Mouse (Mus musculus) forebrain, embryonic 14.5 days (tissue): ENCODE results near the gene Cyp3a11. TPM values are rescaled to one million over a fixed set of nuclear protein-coding genes. Genes with fewer than 3 reads are reported as not detected.
"Not testable (repeated sequence)": the region's sequence is repeated elsewhere in the genome, so short reads cannot be mapped to it uniquely, and the experiment has no call there.

Source experiments
- ATAC-seq: fragments of 200-750 bp; cut with Nextera tagmentation; 2 replicates; pipeline ENCODE4 v1.8.0; 2017; ENCODE audit warnings: mild to moderate bottlenecking, moderate library complexity
- DNase-seq: peaks from one replicate; pipeline ENCODE4 v3.0.0-alpha.2; 2015; ENCODE audit warnings: low spot score
- H3K27ac ChIP-seq: fragments of 300-500 bp; sonication (generic); 2 replicates; pipeline ENCODE4 v1.5.1; 2014; ENCODE audit warnings: low read depth, mild to moderate bottlenecking, control low read depth, low read length, moderate library complexity
- H3K27me3 ChIP-seq: fragments of 300-500 bp; sonication (generic); replicated peaks from 2 replicates; pipeline ENCODE4 v1.6.1; 2014; ENCODE audit warnings: low read length, control low read depth, mixed read lengths; ENCODE audit not compliant: control insufficient read depth, insufficient read depth
- H3K36me3 ChIP-seq: fragments of 300-500 bp; sonication (generic); 2 replicates; pipeline ENCODE4 v1.6.1; 2014; ENCODE audit warnings: low read length, control low read depth; ENCODE audit not compliant: control insufficient read depth, insufficient read depth
- H3K4me1 ChIP-seq: fragments of 300-500 bp; sonication (generic); 2 replicates; pipeline ENCODE4 v1.6.1; 2014; ENCODE audit warnings: antibody characterized with exemption, low read length, control low read depth; ENCODE audit not compliant: control insufficient read depth, insufficient read depth
- H3K4me2 ChIP-seq: fragments of 300-500 bp; sonication (generic); 2 replicates; pipeline ENCODE4 v1.6.1; 2014; ENCODE audit warnings: mild to moderate bottlenecking, control low read depth, low read length
- H3K4me3 ChIP-seq: fragments of 300-500 bp; sonication (generic); 2 replicates; pipeline ENCODE4 v1.5.1; 2014; ENCODE audit warnings: low read depth, low read length, control low read depth
- H3K9ac ChIP-seq: fragments of 300-500 bp; sonication (generic); 2 replicates; pipeline ENCODE4 v1.6.1; 2014; ENCODE audit warnings: mild to moderate bottlenecking, low read length, control low read depth, moderate library complexity
- H3K9me3 ChIP-seq: fragments of 300-500 bp; sonication (generic); replicated peaks from 2 replicates; pipeline ENCODE4 v1.6.1; 2016; ENCODE audit warnings: low read length, control low read depth, mixed read lengths; ENCODE audit not compliant: control insufficient read depth
- WGBS: fragments of 180-500 bp; shearing (Covaris S2); extraction: QIAGEN DNeasy Blood & Tissue Kit; methylation state at CpG from one replicate; pipeline ENCODE4 v1.1.7; 2014; 5-methylcytosine and 5-hydroxymethylcytosine counted together
- polyA plus RNA-seq: library from polyadenylated mRNA; unstranded; fragments of >200 nt; fragmentation: Nextera tagmentation; extraction: Ambion mirVana; gene quantifications from 2 replicates; pipeline ENCODE4 v1.2.1, GENCODE M21; 2014

Gene Cyp3a11
- polyA plus RNA-seq, result not detected in 2 replicates

- no peak within 1 kb of the TSS for H3K27ac ChIP-seq
- H3K4me2 ChIP-seq, result no peak within 1 kb of the TSS
- no peak within 1 kb of the TSS for H3K4me3 ChIP-seq
- H3K36me3 ChIP-seq, result no peaks in the 10 kb centered on the region
- no peak for DNase-seq
- H3K9ac ChIP-seq, result no peak within 1 kb of the TSS
- peaks cover 15% of the 10 kb centered on the region for H3K9me3 ChIP-seq
- WGBS, result 81% methylated on average over 3 of the region's 3 CpGs
- H3K27me3 ChIP-seq, result no peaks in the 10 kb centered on the region
- ATAC-seq, result no peak
- no peaks in the 10 kb centered on the region for H3K4me1 ChIP-seq
These were observed at the start of gene Cyp3a11 for GRCm38 (mm10) chr5:145879688-145880087. Gene Cyp3a11, minus strand, starts transcription at chr5:145879964.

GRCm38 (mm10) chr5:145912912-145913311, 33.1 kb upstream of the Cyp3a11 start:
- Histone ChIP-seq H3K9ac (no peak overlapping the region), H3K4me3 (no peak overlapping the region), H3K36me3 (no peaks in the 10 kb centered on the region), H3K27ac (no peak overlapping the region), H3K9me3 (peaks cover 27% of the 10 kb centered on the region), H3K4me1 (no peaks in the 10 kb centered on the region), H3K27me3 (no peaks in the 10 kb centered on the region), H3K4me2 (no peak overlapping the region)
- ATAC-seq (no peak), DNase-seq (no peak)

- Histone ChIP-seq H3K4me2 (no peak overlapping the region), H3K27ac (no peak overlapping the region), H3K4me3 (no peak overlapping the region), H3K9ac (no peak overlapping the region), H3K27me3 (no peaks in the 10 kb centered on the region), H3K4me1 (no peaks in the 10 kb centered on the region), H3K36me3 (no peaks in the 10 kb centered on the region), H3K9me3 (peaks cover 24% of the 10 kb centered on the region)
- no peak for ATAC-seq
- no peak for DNase-seq
These were observed 32.0 kb upstream of the Cyp3a11 start for GRCm38 (mm10) chr5:145911781-145912180.

GRCm38 (mm10) chr5:145906937-145907336, 27.2 kb upstream of the Cyp3a11 start:
- H3K4me3 ChIP-seq, result not testable (repeated sequence)

GRCm38 (mm10) chr5:145904535-145904934, 24.8 kb upstream of the Cyp3a11 start:
- DNase-seq, result no peak
- no peaks in the 10 kb centered on the region for H3K27me3 ChIP-seq
- 91% methylated on average over 1 of the region's 1 CpGs for WGBS
- H3K4me2 ChIP-seq, result no peak overlapping the region
- H3K9ac ChIP-seq, result no peak overlapping the region
- H3K4me1 ChIP-seq, result no peaks in the 10 kb centered on the region
- no peak overlapping the region for H3K27ac ChIP-seq
- H3K4me3 ChIP-seq, result no peak overlapping the region
- H3K9me3 ChIP-seq, result peaks cover 31% of the 10 kb centered on the region
- no peaks in the 10 kb centered on the region for H3K36me3 ChIP-seq
- ATAC-seq, result no peak

More at GRCm38 (mm10) chr5:145906937-145907336, 27.2 kb upstream of the Cyp3a11 start:
- not testable (repeated sequence) for H3K9ac ChIP-seq, H3K27ac ChIP-seq, H3K4me1 ChIP-seq, DNase-seq, H3K36me3 ChIP-seq, ATAC-seq, H3K4me2 ChIP-seq, H3K27me3 ChIP-seq
- WGBS, result 93% methylated on average over 2 of the region's 2 CpGs
- peaks cover 28% of the 10 kb centered on the region for H3K9me3 ChIP-seq

GRCm38 (mm10) chr5:145903349-145903748, 23.6 kb upstream of the Cyp3a11 start:
- no peaks in the 10 kb centered on the region for H3K36me3 ChIP-seq
- no peak overlapping the region for H3K4me3 ChIP-seq
- no peak overlapping the region for H3K4me2 ChIP-seq
- no peak for ATAC-seq
- no peak overlapping the region for H3K27ac ChIP-seq
- H3K9me3 ChIP-seq, result peaks cover 27% of the 10 kb centered on the region
- H3K4me1 ChIP-seq, result no peaks in the 10 kb centered on the region
- H3K27me3 ChIP-seq, result no peaks in the 10 kb centered on the region
- H3K9ac ChIP-seq, result no peak overlapping the region
- DNase-seq, result no peak
- WGBS, result 95% methylated on average over 1 of the region's 1 CpGs

GRCm38 (mm10) chr5:145900436-145900990, 20.7 kb upstream of the Cyp3a11 start:
- no peak overlapping the region for H3K4me2 ChIP-seq
- H3K27me3 ChIP-seq, result no peaks in the 10 kb centered on the region
- H3K36me3 ChIP-seq, result no peaks in the 10 kb centered on the region
- WGBS, result 49% methylated on average over 2 of the region's 2 CpGs
- DNase-seq, result no peak
- H3K9ac ChIP-seq, result no peak overlapping the region
- H3K4me3 ChIP-seq, result no peak overlapping the region
- H3K27ac ChIP-seq, result no peak overlapping the region
- no peaks in the 10 kb centered on the region for H3K4me1 ChIP-seq
- peaks cover 24% of the 10 kb centered on the region for H3K9me3 ChIP-seq
- no peak for ATAC-seq

- no peak overlapping the region for H3K4me3 ChIP-seq
- DNase-seq, result no peak
- no peak for ATAC-seq
- no peaks in the 10 kb centered on the region for H3K4me1 ChIP-seq
- no peak overlapping the region for H3K27ac ChIP-seq
- H3K4me2 ChIP-seq, result no peak overlapping the region
- H3K36me3 ChIP-seq, result no peaks in the 10 kb centered on the region
- H3K9me3 ChIP-seq, result peaks cover 12% of the 10 kb centered on the region
- no peak overlapping the region for H3K9ac ChIP-seq
- no peaks in the 10 kb centered on the region for H3K27me3 ChIP-seq
- WGBS, result 66% methylated on average over 1 of the region's 1 CpGs
These were observed 17.5 kb upstream of the Cyp3a11 start for GRCm38 (mm10) chr5:145897271-145897670.

- H3K27me3 ChIP-seq, result no peaks in the 10 kb centered on the region
- ATAC-seq, result no peak
- no peak overlapping the region for H3K4me3 ChIP-seq
- H3K27ac ChIP-seq, result no peak overlapping the region
- no peak overlapping the region for H3K9ac ChIP-seq
- no peak overlapping the region for H3K4me2 ChIP-seq
- H3K9me3 ChIP-seq, result peaks cover 12% of the 10 kb centered on the region
- H3K36me3 ChIP-seq, result no peaks in the 10 kb centered on the region
- DNase-seq, result no peak
- H3K4me1 ChIP-seq, result no peaks in the 10 kb centered on the region
These were observed 1.4 kb upstream of the Cyp3a11 start for GRCm38 (mm10) chr5:145881207-145881606.
